Mouse (Mus musculus): ENCODE results near the gene Med10.

GRCm38 (mm10) chr13:69832578-69832977 lies 30.4 kb downstream of the Med10 start:
- TF ChIP-seq EP300 (IDR thresholded peaks at IDR 0.05; ENCODE audit: low read depth), result no peak
- TF ChIP-seq CTCF (IDR thresholded peaks at IDR 0.05; ENCODE audit: low read depth), result no peak
